Mouse (Mus musculus): Measurements from ENCODE around the gene Fam240a.

DNA sequence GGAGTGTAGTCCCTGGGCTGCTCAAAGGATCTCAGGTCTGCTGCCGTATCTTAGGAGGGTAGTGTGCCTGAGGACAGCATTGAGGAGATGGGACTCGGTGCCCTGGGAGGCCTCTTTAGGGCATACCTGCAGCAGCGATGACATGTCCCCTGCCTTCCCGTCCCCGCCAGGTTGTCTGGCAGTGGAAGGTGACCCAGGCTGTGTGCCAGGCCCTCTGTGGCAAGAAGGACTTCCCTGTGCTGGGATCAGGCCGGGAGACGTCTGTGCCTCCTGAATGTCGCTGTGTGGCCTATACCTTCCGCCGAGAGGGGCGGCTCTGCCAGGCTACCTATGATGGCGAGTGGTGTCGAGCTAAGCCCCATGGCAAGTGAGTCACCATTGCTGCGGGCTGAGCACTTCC lies 27.7 kb downstream of the Fam240a start:
- TF ChIP-seq CTCF (IDR thresholded peaks at IDR 0.05; ENCODE audit: extremely low read depth, insufficient read depth, low read length) (no peak), POLR2A (IDR thresholded peaks at IDR 0.05; ENCODE audit: extremely low read depth, insufficient read depth, low read length) (no peak)
